Mouse (Mus musculus): Measurements from ENCODE around the gene Tprkb. TPM values are rescaled to one million over a fixed set of nuclear protein-coding genes. Genes with fewer than 3 reads are reported as not detected.
"Not testable (repeated sequence)": the region's sequence is repeated elsewhere in the genome, so short reads cannot be mapped to it uniquely, and the experiment has no call there.

Gene Tprkb
- polyA plus RNA-seq, 1 experiment from 2014 or later: 27.8 TPM

DNA sequence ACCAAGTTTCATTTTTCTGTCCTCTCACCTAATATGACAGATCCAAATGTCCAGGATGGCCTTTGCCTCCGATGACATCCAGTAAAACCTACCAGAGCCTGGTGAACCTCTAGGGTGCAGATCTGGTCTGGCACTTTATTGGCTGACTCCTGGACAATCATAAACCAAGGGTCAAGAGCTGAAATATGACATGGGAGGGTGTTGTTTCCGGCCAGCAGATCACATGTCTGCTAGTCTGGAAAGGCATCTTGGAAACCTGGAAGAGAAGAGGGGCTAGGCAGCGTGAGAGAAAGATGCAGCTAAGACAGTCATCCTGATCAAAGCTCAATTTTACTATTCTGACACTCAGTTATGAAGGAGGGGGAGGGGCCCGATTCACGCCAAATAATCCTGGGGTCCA lies 42.7 kb upstream of the Tprkb start, which contains the start of gene Nat8f2:
Gene Nat8f2 (minus strand): TSS at position 153 of the 400 bp plus-strand sequence.
- 68% methylated on average over 5 of the region's 5 CpGs for WGBS
- not testable (repeated sequence) for ATAC-seq (replicated peaks; ENCODE audit: low FRiP score, low TSS enrichment, low read depth); H3K9me3 ChIP-seq (ENCODE audit: control insufficient read depth, low read length); H3K27ac ChIP-seq (ENCODE audit: low read depth); H3K4me3 ChIP-seq (ENCODE audit: low read depth, low read length); H3K4me1 ChIP-seq (replicated peaks; ENCODE audit: control insufficient read depth, insufficient read depth, low read length); H3K4me2 ChIP-seq (ENCODE audit: low read length); H3K36me3 ChIP-seq (ENCODE audit: control insufficient read depth, insufficient read depth, low read length); DNase-seq (ENCODE audit: low spot score); H3K27me3 ChIP-seq (replicated peaks; ENCODE audit: control insufficient read depth, insufficient read depth, low read length); H3K9ac ChIP-seq (ENCODE audit: low read length)

DNA sequence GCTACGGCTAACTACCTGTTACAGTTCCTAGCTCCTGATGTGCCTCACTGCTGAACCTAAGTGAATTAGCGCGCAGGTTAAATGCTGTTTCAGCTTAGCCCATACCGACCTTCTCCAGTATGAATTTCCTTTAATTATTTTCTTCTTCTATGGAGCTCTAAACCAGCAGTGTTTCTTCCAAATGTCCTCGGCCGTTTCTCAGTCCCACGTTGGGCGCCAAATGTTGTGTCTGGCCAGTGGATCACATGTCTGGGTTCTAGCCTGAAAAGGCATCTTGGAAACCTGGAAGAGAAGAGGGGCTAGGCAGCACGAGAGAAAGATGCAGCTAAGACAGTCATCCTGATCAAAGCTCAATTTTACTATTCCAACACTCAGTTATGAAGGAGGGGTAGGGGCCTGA lies 28.4 kb upstream of the Tprkb start:
- not testable (repeated sequence) for H3K36me3 ChIP-seq (ENCODE audit: control insufficient read depth, insufficient read depth, low read length); DNase-seq (ENCODE audit: low spot score); ATAC-seq (replicated peaks; ENCODE audit: low FRiP score, low TSS enrichment, low read depth); H3K4me2 ChIP-seq (ENCODE audit: low read length); H3K9me3 ChIP-seq (ENCODE audit: control insufficient read depth, low read length); H3K27ac ChIP-seq (ENCODE audit: low read depth); H3K27me3 ChIP-seq (replicated peaks; ENCODE audit: control insufficient read depth, insufficient read depth, low read length); H3K9ac ChIP-seq (ENCODE audit: low read length); H3K4me1 ChIP-seq (replicated peaks; ENCODE audit: control insufficient read depth, insufficient read depth, low read length); H3K4me3 ChIP-seq (ENCODE audit: low read depth, low read length)
- WGBS: 90% methylated on average over 9 of the region's 9 CpGs

DNA sequence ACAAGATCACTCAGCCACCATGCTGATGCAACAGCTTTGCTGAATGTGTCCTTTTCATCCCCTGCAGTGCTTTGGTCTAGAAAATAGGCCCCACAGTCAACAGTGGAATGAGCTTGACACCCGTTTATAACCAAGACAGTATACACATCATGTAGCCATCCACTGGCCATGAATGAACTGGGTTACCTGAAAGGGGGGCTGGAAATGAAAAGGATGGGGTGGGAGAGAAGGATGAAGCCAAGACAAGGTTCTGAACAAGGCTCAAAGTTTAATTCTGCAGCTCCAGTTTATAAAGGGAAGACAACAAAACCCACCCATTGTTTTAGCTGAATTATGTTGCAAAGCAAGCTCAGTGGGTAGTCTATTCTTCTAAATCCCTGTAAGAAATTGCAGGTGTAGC lies 27.4 kb upstream of the Tprkb start:
- Histone ChIP-seq H3K27me3 (replicated peaks; ENCODE audit: control insufficient read depth, insufficient read depth, low read length) (no peaks in the 10 kb centered on the region), H3K4me3 (ENCODE audit: low read depth, low read length) (no peak overlapping the region), H3K4me2 (ENCODE audit: low read length) (no peak overlapping the region), H3K9me3 (ENCODE audit: control insufficient read depth, low read length) (peaks cover 9% of the 10 kb centered on the region), H3K36me3 (ENCODE audit: control insufficient read depth, insufficient read depth, low read length) (no peaks in the 10 kb centered on the region), H3K9ac (ENCODE audit: low read length) (no peak overlapping the region), H3K4me1 (replicated peaks; ENCODE audit: control insufficient read depth, insufficient read depth, low read length) (no peaks in the 10 kb centered on the region), H3K27ac (ENCODE audit: low read depth) (no peak overlapping the region)
- WGBS: 95% methylated on average over 1 of the region's 1 CpGs
- ATAC-seq (replicated peaks; ENCODE audit: low FRiP score, low TSS enrichment, low read depth) (no peak), DNase-seq (ENCODE audit: low spot score) (no peak)

DNA sequence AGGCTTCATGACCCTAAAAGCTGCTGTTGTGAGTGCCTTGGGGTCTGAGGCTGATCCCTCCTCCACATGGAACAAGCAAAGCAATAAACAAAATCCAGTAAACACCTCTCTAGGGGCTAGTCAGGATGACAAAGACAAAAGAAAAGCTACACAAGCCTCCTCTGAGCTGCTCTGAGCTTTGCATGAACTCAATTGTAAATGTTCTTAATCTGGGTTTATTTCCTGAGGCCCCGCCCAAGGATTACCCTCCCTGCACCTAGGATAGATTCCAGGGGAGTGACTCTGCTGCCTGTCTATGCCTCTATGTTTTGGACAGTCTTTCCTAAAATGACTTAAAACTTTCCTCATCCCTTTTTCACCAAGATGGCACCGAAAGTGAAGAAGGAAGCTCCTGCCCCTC lies 22.7 kb upstream of the Tprkb start:
- Histone ChIP-seq H3K27me3 (replicated peaks; ENCODE audit: control insufficient read depth, insufficient read depth, low read length) (no peaks in the 10 kb centered on the region), H3K4me3 (ENCODE audit: low read depth, low read length) (no peak overlapping the region), H3K4me1 (replicated peaks; ENCODE audit: control insufficient read depth, insufficient read depth, low read length) (no peaks in the 10 kb centered on the region), H3K9ac (ENCODE audit: low read length) (no peak overlapping the region), H3K9me3 (ENCODE audit: control insufficient read depth, low read length) (peaks cover 4% of the 10 kb centered on the region), H3K36me3 (ENCODE audit: control insufficient read depth, insufficient read depth, low read length) (no peaks in the 10 kb centered on the region), H3K4me2 (ENCODE audit: low read length) (no peak overlapping the region), H3K27ac (ENCODE audit: low read depth) (no peak overlapping the region)
- 91% methylated on average over 2 of the region's 2 CpGs for WGBS
- no peak for DNase-seq (ENCODE audit: low spot score)
- no peak for ATAC-seq (replicated peaks; ENCODE audit: low FRiP score, low TSS enrichment, low read depth)

DNA sequence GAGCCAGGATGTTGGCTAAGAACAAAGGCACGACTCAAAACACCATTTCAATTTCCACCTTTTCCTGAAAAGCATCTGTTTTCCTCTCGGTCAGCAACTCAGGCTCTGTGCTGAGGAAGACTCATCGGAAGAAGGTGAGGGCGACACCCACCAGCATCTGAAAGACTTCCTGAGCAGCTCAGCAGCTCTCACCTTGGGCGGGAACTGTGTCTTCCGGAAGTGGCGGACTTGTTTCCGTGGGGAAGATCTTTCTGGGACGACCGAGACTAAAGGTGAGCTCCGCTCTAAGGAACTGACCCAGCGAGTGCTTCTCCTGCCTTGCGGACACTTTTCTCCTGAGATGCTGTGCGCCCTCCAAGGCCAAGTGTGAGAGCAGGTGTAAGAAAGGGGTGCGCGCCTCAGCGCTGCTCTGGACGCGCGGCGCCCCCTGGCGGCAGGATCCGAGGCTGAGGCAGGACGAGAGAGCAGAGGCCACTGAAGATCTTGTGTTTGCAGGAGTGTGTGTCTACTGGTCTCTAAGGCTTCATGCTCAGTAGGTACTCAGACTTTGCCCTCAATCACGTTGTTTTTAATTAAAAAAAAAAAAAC lies 16.5 kb upstream of the Tprkb start:
- not testable (repeated sequence) for DNase-seq (ENCODE audit: low spot score); H3K27ac ChIP-seq (ENCODE audit: low read depth); H3K4me3 ChIP-seq (ENCODE audit: low read depth, low read length); H3K4me1 ChIP-seq (replicated peaks; ENCODE audit: control insufficient read depth, insufficient read depth, low read length); H3K27me3 ChIP-seq (replicated peaks; ENCODE audit: control insufficient read depth, insufficient read depth, low read length); ATAC-seq (replicated peaks; ENCODE audit: low FRiP score, low TSS enrichment, low read depth); H3K36me3 ChIP-seq (ENCODE audit: control insufficient read depth, insufficient read depth, low read length); H3K9ac ChIP-seq (ENCODE audit: low read length); H3K9me3 ChIP-seq (ENCODE audit: control insufficient read depth, low read length); H3K4me2 ChIP-seq (ENCODE audit: low read length)
- WGBS: 78% methylated on average over 25 of the region's 25 CpGs

DNA sequence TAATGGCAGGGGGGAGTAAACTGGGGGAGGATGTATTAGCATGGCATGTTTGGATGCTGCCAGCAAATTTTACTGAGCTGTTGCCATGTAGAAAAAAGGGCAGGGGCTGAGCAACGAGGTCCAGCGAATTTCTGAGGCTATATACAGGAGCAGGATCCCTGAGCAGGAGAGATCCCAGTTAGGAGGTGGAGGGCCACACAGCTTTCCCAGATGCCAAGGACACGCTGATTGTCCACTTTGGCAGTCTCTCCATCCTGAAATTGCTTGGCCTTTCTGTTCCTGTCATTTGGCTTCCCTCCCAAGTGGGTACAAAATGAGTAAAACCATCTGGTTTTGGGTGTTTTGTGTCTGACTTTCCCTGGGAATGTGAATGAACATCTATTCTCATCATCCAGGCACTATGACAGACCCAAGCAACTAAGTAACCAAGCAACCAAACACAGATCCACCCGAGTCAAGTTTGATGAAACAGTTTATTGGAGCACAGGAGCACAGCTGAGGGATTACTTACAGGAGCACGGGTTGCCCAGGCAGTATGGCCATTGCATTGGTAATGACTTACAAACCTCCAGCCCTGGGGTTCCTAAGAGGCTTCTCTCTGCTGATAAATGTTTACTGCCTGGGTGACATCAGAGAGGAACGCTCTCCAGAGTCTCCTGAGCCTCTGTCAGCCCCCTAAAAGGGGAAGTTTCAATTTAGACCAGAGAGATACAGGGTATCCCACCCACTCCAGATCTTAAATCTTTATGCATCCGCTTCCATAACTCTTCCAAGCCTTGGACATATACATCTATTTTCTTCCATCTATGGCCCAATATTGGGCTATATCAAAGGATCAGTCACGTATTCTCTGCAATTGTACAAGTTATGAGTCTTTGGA lies 12.8 kb upstream of the Tprkb start:
- not testable (repeated sequence) for H3K9me3 ChIP-seq (ENCODE audit: control insufficient read depth, low read length); H3K4me2 ChIP-seq (ENCODE audit: low read length); H3K4me1 ChIP-seq (replicated peaks; ENCODE audit: control insufficient read depth, insufficient read depth, low read length); DNase-seq (ENCODE audit: low spot score); ATAC-seq (replicated peaks; ENCODE audit: low FRiP score, low TSS enrichment, low read depth); H3K9ac ChIP-seq (ENCODE audit: low read length); H3K36me3 ChIP-seq (ENCODE audit: control insufficient read depth, insufficient read depth, low read length); H3K27me3 ChIP-seq (replicated peaks; ENCODE audit: control insufficient read depth, insufficient read depth, low read length); H3K4me3 ChIP-seq (ENCODE audit: low read depth, low read length); H3K27ac ChIP-seq (ENCODE audit: low read depth)
- 71% methylated on average over 6 of the region's 8 CpGs for WGBS

DNA sequence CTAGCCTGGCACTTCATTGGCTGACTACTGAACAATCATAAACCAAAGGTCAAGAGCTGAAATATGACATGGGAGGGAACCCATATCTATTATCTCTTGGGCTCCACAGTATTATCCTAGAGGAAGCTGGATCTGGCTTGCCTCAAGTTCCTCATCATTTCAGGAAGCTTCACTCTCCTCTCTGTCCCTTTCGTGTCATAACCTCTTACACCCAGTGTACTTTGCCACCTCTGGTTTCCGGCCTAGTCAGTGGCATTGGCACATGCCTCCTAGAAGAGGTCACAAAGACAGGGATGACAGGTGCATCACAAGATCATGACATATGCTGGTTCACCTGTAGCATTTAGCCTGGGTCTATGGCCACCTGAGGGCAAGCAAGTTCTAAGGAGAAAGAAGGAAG lies 9.4 kb upstream of the Tprkb start:
- no peak for DNase-seq (ENCODE audit: low spot score)
- H3K27ac ChIP-seq (ENCODE audit: low read depth): no peak overlapping the region
- no peaks in the 10 kb centered on the region for H3K27me3 ChIP-seq (replicated peaks; ENCODE audit: control insufficient read depth, insufficient read depth, low read length)
- no peak for ATAC-seq (replicated peaks; ENCODE audit: low FRiP score, low TSS enrichment, low read depth)
- WGBS: 93% methylated on average over 2 of the region's 2 CpGs
- no peaks in the 10 kb centered on the region for H3K4me1 ChIP-seq (replicated peaks; ENCODE audit: control insufficient read depth, insufficient read depth, low read length)
- no peak overlapping the region for H3K9ac ChIP-seq (ENCODE audit: low read length)
- H3K36me3 ChIP-seq (ENCODE audit: control insufficient read depth, insufficient read depth, low read length): no peaks in the 10 kb centered on the region
- no peaks in the 10 kb centered on the region for H3K9me3 ChIP-seq (ENCODE audit: control insufficient read depth, low read length)
- H3K4me2 ChIP-seq (ENCODE audit: low read length): no peak overlapping the region
- no peak overlapping the region for H3K4me3 ChIP-seq (ENCODE audit: low read depth, low read length)

DNA sequence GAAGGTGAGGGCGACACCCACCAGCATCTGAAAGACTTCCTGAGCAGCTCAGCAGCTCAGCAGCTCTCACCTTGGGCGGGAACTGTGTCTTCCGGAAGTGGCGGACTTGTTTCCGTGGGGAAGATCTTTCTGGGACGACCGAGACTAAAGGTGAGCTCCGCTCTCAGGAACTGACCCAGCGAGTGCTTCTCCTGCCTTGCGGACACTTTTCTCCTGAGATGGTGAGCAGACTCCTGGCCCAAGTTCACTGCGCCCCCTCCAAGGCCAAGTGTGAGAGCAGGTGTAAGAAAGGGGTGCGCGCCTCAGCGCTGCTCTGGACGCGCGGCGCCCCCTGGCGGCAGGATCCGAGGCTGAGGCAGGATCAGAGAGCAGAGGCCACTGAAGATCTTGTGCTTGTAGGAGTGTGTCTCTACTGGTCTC lies 7.0 kb upstream of the Tprkb start, which contains the start of gene Nat8f4:
Gene Nat8f4 (minus strand): TSS at position 243 of the 420 bp plus-strand sequence.
- H3K27ac ChIP-seq (ENCODE audit: low read depth); H3K9ac ChIP-seq (ENCODE audit: low read length); H3K27me3 ChIP-seq (replicated peaks; ENCODE audit: control insufficient read depth, insufficient read depth, low read length); H3K36me3 ChIP-seq (ENCODE audit: control insufficient read depth, insufficient read depth, low read length); H3K4me1 ChIP-seq (replicated peaks; ENCODE audit: control insufficient read depth, insufficient read depth, low read length); H3K9me3 ChIP-seq (ENCODE audit: control insufficient read depth, low read length): not testable (repeated sequence)
- 0 out of 2 replicates have a peak within 1 kb of the TSS, but pooled peaks have one; percentile 13 for H3K4me3 ChIP-seq (ENCODE audit: low read depth, low read length)
- DNase-seq (ENCODE audit: low spot score) (peak; percentile 86), ATAC-seq (replicated peaks; ENCODE audit: low FRiP score, low TSS enrichment, low read depth) (peak; percentile 68; the same call in 1 of the 2 replicates)
- WGBS: 20% methylated on average over 20 of the region's 20 CpGs
- H3K4me2 ChIP-seq (ENCODE audit: low read length): peak within 1 kb of the TSS; percentile 28; the same call in 1 of the 2 replicates
